Mouse (Mus musculus) lung, postnatal 0 days (tissue): ENCODE results near the gene Shisa8. TPM values are rescaled to one million over a fixed set of nuclear protein-coding genes. Genes with fewer than 3 reads are reported as not detected.

Experiments
- ATAC-seq: fragments of 200-750 bp; cut with Nextera tagmentation; 2 replicates; pipeline ENCODE4 v1.8.0; 2017; ENCODE audit warnings: moderate library complexity
- DNase-seq: peaks from one replicate; pipeline ENCODE4 v3.0.0-alpha.2; 2016; ENCODE audit warnings: low spot score
- H3K27ac ChIP-seq: fragments of 300-500 bp; sonication (generic); 2 replicates; pipeline ENCODE4 v1.5.1; 2014; ENCODE audit warnings: antibody characterized with exemption, mild to moderate bottlenecking, low read length, mixed read lengths
- H3K27me3 ChIP-seq: fragments of 300-500 bp; sonication (generic); replicated peaks from 2 replicates; pipeline ENCODE4 v1.6.1; 2014; ENCODE audit warnings: low read length, mixed read lengths; ENCODE audit not compliant: insufficient read depth
- H3K36me3 ChIP-seq: fragments of 300-500 bp; sonication (generic); 2 replicates; pipeline ENCODE4 v1.6.1; 2014; ENCODE audit warnings: low read length, mixed read lengths; ENCODE audit not compliant: insufficient read depth
- H3K4me1 ChIP-seq: fragments of 300-500 bp; sonication (generic); 2 replicates; pipeline ENCODE4 v1.6.1; 2014; ENCODE audit warnings: antibody characterized with exemption, low read depth, low read length, mixed read lengths; ENCODE audit not compliant: insufficient read depth
- H3K4me2 ChIP-seq: fragments of 300-500 bp; sonication (generic); replicated peaks from 2 replicates; pipeline ENCODE4 v1.6.1; 2014; ENCODE audit warnings: low read depth, mild to moderate bottlenecking, low read length, moderate library complexity, mixed read lengths
- H3K4me3 ChIP-seq: fragments of 300-500 bp; sonication (generic); 2 replicates; pipeline ENCODE4 v1.5.1; 2014; ENCODE audit warnings: low read depth, low read length
- H3K9ac ChIP-seq: fragments of 300-500 bp; sonication (generic); replicated peaks from 2 replicates; pipeline ENCODE4 v1.6.1; 2014; ENCODE audit warnings: low read depth, mild to moderate bottlenecking
- H3K9me3 ChIP-seq: fragments of 300-500 bp; sonication (generic); 2 replicates; pipeline ENCODE4 v1.6.1; 2016; ENCODE audit warnings: low read length, mixed read lengths
- CTCF ChIP-seq: IDR thresholded peaks from 2 replicates; pipeline ENCODE4 v1.5.1; 2016; ENCODE audit warnings: antibody characterized with exemption, mild to moderate bottlenecking
- EP300 ChIP-seq: IDR thresholded peaks from 2 replicates; pipeline ENCODE4 v1.6.1; 2016; ENCODE audit warnings: antibody characterized with exemption, mild to moderate bottlenecking, control low read depth
- WGBS: fragments of 180-500 bp; shearing (Covaris S2); extraction: QIAGEN DNeasy Blood & Tissue Kit; methylation state at CpG from one replicate; pipeline ENCODE4 v1.1.7; 2014; 5-methylcytosine and 5-hydroxymethylcytosine counted together
- polyA plus RNA-seq: library from polyadenylated mRNA; unstranded; fragments of >200 nt; fragmentation: Nextera tagmentation; extraction: Ambion mirVana; gene quantifications from 2 replicates; pipeline ENCODE4 v1.2.1, GENCODE M21; 2015

Gene Shisa8
- polyA plus RNA-seq, 1 experiment from 2014 or later = 0.29 TPM

- H3K4me3 ChIP-seq = no peak overlapping the region
These were observed 2.9 kb upstream of the Shisa8 start for GRCm38 (mm10) chr15:82215332-82216046.

DNA sequence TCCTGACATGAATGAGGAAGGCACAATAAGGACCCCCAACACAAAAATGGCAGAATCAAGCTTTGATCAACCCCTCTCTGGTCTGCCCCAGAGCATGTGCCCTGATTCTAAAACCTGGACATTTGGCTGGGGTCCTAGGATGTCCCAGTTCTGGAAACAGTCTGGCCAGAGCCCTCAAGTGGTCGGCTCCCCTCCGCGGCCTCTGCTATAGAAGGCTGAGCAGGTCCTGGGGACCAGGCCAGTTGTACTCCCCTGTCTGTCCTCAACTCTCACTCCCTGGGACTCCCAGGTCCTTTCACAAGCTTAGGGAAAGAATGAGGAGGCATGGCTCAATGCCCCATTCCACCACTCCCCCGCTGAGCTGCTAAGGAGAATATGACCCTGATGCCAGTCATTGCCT is 607 bp upstream of the Shisa8 start:
- Histone ChIP-seq H3K4me1 (peaks cover 3% of the 10 kb centered on the region; the same call in 1 of the 2 replicates), H3K4me2 (no peak overlapping the region)
- TF ChIP-seq EP300 (no peak), CTCF (no peak)

More at GRCm38 (mm10) chr15:82215332-82216046, 2.9 kb upstream of the Shisa8 start:
- TF ChIP-seq EP300 = no peak
- no peak for TF ChIP-seq CTCF
- no peak for DNase-seq
- no peak for ATAC-seq
- peaks cover 54% of the 10 kb centered on the region for H3K27me3 ChIP-seq
- H3K9me3 ChIP-seq = no peaks in the 10 kb centered on the region
- H3K4me1 ChIP-seq = peaks cover 3% of the 10 kb centered on the region; the same call in 1 of the 2 replicates
- 34% methylated on average over 11 of the region's 11 CpGs for WGBS
- H3K27ac ChIP-seq = no peak overlapping the region
- no peak overlapping the region for H3K4me2 ChIP-seq
- no peak overlapping the region for H3K9ac ChIP-seq
- H3K36me3 ChIP-seq = no peaks in the 10 kb centered on the region

DNA sequence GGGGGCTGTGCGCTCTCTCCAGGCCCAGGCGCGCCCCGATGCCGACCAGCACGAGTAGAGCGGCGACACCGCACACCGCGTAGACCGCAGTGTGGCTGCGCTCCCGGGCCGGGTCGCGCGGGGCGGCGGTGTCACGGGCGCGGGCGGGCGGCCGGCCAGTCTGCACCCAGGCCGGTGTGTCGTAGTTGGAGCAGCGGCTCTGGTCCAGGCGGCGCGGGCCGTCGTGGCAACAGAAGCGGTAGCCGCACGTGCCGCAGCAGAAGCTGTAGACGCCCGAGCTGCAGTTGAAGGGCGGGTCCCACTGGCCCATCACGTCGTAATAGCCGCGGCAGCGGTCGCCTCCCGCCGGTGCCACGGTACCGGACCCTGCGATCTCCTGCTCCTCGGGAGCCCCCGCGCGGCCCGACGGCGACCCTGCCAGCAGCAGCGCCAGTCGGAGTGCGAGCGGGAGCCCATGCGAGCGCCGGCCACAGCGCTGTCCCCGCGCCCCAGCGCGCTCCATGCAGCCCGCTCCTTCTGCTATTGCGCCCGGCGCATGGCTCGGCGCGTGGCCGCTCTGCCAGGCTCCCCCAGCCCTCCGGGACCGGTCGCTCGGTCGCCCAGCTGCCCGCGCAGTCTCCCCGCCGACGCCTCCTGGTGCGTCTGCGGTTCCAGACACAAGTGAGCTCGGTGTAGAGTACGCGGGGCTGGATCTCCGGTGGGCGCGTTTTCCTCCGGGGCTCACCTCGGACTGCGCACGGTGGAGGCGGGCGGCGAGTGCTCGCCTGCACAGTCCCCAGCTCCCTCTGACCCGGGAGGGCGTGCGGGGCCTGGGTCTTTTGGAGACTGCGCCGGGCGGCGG is 484 bp downstream of the Shisa8 start:
- H3K36me3 ChIP-seq = no peaks in the 10 kb centered on the region
- WGBS = 3% methylated on average over 88 of the region's 112 CpGs
- peak overlapping the region; percentile 42 for H3K4me3 ChIP-seq
- H3K27ac ChIP-seq = no peak overlapping the region
- H3K4me1 ChIP-seq = peaks cover 3% of the 10 kb centered on the region; the same call in 1 of the 2 replicates
- TF ChIP-seq EP300 = no peak
- TF ChIP-seq CTCF = peak; percentile 9
- H3K4me2 ChIP-seq = peak overlapping the region; percentile 72
- no peaks in the 10 kb centered on the region for H3K9me3 ChIP-seq
- peaks cover 68% of the 10 kb centered on the region for H3K27me3 ChIP-seq
- DNase-seq (no peak), ATAC-seq (peak; percentile 42)
- H3K9ac ChIP-seq = no peak overlapping the region

More for the DNA sequence above, 607 bp upstream of the Shisa8 start:
- Histone ChIP-seq H3K27me3 (peaks cover 67% of the 10 kb centered on the region), H3K4me3 (no peak overlapping the region), H3K27ac (no peak overlapping the region), H3K9ac (no peak overlapping the region), H3K36me3 (no peaks in the 10 kb centered on the region), H3K9me3 (no peaks in the 10 kb centered on the region)
- ATAC-seq (no peak), DNase-seq (no peak)
- 24% methylated on average over 4 of the region's 4 CpGs for WGBS

- no peaks in the 10 kb centered on the region for H3K36me3 ChIP-seq
- H3K4me3 ChIP-seq = no peak overlapping the region
- no peak overlapping the region for H3K27ac ChIP-seq
- peaks cover 3% of the 10 kb centered on the region; the same call in 1 of the 2 replicates for H3K4me1 ChIP-seq
- peaks cover 71% of the 10 kb centered on the region for H3K27me3 ChIP-seq
- no peaks in the 10 kb centered on the region for H3K9me3 ChIP-seq
- ATAC-seq = no peak
- WGBS = 4% methylated on average over 10 of the region's 11 CpGs
- 0 out of 2 replicates have a peak overlapping the region, but pooled peaks have one; percentile 72 for H3K4me2 ChIP-seq
- DNase-seq = no peak
- no peak overlapping the region for H3K9ac ChIP-seq
- TF ChIP-seq EP300 (no peak), CTCF (no peak)
These were observed 1.3 kb downstream of the Shisa8 start for GRCm38 (mm10) chr15:82211281-82211680.

DNA sequence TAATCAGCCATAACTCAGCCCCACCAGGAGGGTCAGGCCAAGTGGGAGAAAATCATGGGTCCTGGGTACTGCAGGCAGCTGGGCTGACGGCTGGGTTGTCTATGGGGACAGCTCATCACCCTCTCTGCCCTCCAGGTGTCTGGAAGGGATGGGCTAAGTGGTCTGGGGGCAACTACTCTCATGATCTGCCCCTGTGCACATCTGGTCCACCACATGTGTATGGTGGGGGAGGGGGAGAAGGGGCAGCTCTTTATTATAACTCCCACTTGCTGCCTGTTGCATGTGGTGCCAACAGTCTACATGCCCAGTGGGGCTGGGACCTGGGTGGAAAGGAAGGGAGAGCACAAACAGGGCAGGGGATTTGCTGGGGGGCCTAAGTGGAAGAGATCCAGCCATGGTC is 1.8 kb downstream of the Shisa8 start:
- no peaks in the 10 kb centered on the region for H3K36me3 ChIP-seq
- ATAC-seq (no peak), DNase-seq (no peak)
- H3K9ac ChIP-seq = no peak overlapping the region
- TF ChIP-seq CTCF (no peak), EP300 (no peak)
- H3K4me1 ChIP-seq = peaks cover 3% of the 10 kb centered on the region; the same call in 1 of the 2 replicates
- H3K4me2 ChIP-seq = no peak overlapping the region
- peaks cover 71% of the 10 kb centered on the region for H3K27me3 ChIP-seq
- H3K27ac ChIP-seq = no peak overlapping the region
- no peaks in the 10 kb centered on the region for H3K9me3 ChIP-seq
- no peak overlapping the region for H3K4me3 ChIP-seq
- WGBS = 23% methylated on average over 1 of the region's 1 CpGs
